Mouse (Mus musculus) intestine, embryonic 16.5 days (tissue): ENCODE measurements at regions not wholly inside any gene's neighbourhood (a gene's known extent, or its start where the extent isn't known, plus 50 kb on each side); places are given as distances from the start of the nearest gene placed in this dataset.

ENCODE experiments used
- ATAC-seq: fragments of 200-750 bp; cut with Nextera tagmentation; 2 replicates; pipeline ENCODE4 v1.8.0; 2017; ENCODE audit warnings: moderate TSS enrichment, moderate library complexity
- H3K27ac ChIP-seq: fragments of 300-500 bp; sonication (generic); 2 replicates; pipeline ENCODE4 v1.5.1; 2014; ENCODE audit warnings: mild to moderate bottlenecking, low read length
- H3K27me3 ChIP-seq: fragments of 300-500 bp; sonication (generic); replicated peaks from 2 replicates; pipeline ENCODE4 v1.6.1; 2014; ENCODE audit warnings: low read length, control low read depth, mixed read lengths; ENCODE audit not compliant: control insufficient read depth, insufficient read depth
- H3K36me3 ChIP-seq: fragments of 300-500 bp; sonication (generic); 2 replicates; pipeline ENCODE4 v1.6.1; 2014; ENCODE audit warnings: low read length, control low read depth; ENCODE audit not compliant: control insufficient read depth, insufficient read depth
- H3K4me1 ChIP-seq: fragments of 300-500 bp; sonication (generic); 2 replicates; pipeline ENCODE4 v1.6.1; 2014; ENCODE audit warnings: low read length, control low read depth, mixed read lengths; ENCODE audit not compliant: control insufficient read depth, insufficient read depth
- H3K4me2 ChIP-seq: fragments of 300-500 bp; sonication (generic); 2 replicates; pipeline ENCODE4 v1.6.1; 2014; ENCODE audit warnings: low read depth, low read length, control low read depth
- H3K4me3 ChIP-seq: fragments of 300-500 bp; sonication (generic); 2 replicates; pipeline ENCODE4 v1.5.1; 2014; ENCODE audit warnings: mild to moderate bottlenecking, low read length
- H3K9ac ChIP-seq: fragments of 300-500 bp; sonication (generic); 2 replicates; pipeline ENCODE4 v1.6.1; 2014; ENCODE audit warnings: low read depth, low read length
- H3K9me3 ChIP-seq: fragments of 300-500 bp; sonication (generic); 2 replicates; pipeline ENCODE4 v1.6.1; 2016; ENCODE audit warnings: low read length, control low read depth; ENCODE audit not compliant: control insufficient read depth
- WGBS: fragments of 180-500 bp; shearing (Covaris S2); extraction: QIAGEN DNeasy Blood & Tissue Kit; methylation state at CpG from one replicate; pipeline ENCODE4 v1.1.7; 2014; 5-methylcytosine and 5-hydroxymethylcytosine counted together

DNA sequence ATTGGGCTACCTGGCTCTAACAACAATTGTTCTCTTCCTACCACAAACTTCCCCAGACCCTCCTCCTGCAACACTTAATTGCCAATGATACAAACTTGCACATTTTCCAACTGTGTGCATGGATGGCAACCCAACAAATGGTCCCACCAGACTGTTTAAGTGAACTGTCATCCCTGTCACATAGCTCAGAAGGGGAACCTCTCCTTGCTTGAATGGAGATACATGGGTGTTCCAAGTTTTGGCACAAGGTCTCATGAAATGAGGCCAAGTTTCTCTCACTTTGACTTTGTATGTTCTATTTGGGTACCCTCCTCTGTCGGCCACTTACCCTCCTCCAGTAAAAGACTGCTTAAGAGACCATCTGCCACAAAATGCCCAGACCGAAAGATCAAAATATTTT lies 507.2 kb upstream of the Nr3c2 start:
- no peak overlapping the region for H3K9ac ChIP-seq
- H3K27ac ChIP-seq: no peak overlapping the region
- no peaks in the 10 kb centered on the region for H3K4me1 ChIP-seq
- no peak overlapping the region for H3K4me2 ChIP-seq
- WGBS: 93% methylated on average over 2 of the region's 2 CpGs
- H3K27me3 ChIP-seq: no peaks in the 10 kb centered on the region
- no peaks in the 10 kb centered on the region for H3K36me3 ChIP-seq
- ATAC-seq: no peak
- no peaks in the 10 kb centered on the region for H3K9me3 ChIP-seq
- H3K4me3 ChIP-seq: no peak overlapping the region

DNA sequence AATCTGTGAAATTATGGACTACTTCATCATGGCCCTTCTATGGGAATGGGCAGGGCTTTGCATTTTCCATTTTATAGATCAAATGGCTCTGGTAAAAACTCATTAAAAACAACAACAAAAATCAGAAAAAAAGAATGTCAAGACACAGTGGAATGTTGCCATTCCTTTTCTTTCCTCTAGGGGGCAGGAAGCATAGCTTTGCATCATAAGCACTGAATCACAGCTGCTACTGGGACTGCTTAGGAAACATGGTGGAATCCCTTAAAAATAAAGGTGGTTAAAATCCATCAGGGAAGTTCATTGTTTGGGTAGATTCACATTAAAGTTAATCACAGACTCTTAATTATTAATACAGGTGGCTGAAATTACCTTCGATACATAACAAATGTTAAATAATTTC lies 476.8 kb upstream of the Nr3c2 start:
- no peaks in the 10 kb centered on the region for H3K27me3 ChIP-seq
- H3K9me3 ChIP-seq: no peaks in the 10 kb centered on the region
- 100% methylated on average over 1 of the region's 1 CpGs for WGBS
- H3K9ac ChIP-seq: no peak overlapping the region
- H3K27ac ChIP-seq: no peak overlapping the region
- no peaks in the 10 kb centered on the region for H3K4me1 ChIP-seq
- H3K4me3 ChIP-seq: no peak overlapping the region
- no peak for ATAC-seq
- no peaks in the 10 kb centered on the region for H3K36me3 ChIP-seq
- no peak overlapping the region for H3K4me2 ChIP-seq

GRCm38 (mm10) chr8:76422861-76423532 lies 476.2 kb upstream of the Nr3c2 start:
- H3K36me3 ChIP-seq: no peaks in the 10 kb centered on the region
- H3K9me3 ChIP-seq: no peaks in the 10 kb centered on the region
- ATAC-seq: no peak
- H3K4me1 ChIP-seq: no peaks in the 10 kb centered on the region
- WGBS: 85% methylated on average over 7 of the region's 7 CpGs
- no peak overlapping the region for H3K27ac ChIP-seq
- no peaks in the 10 kb centered on the region for H3K27me3 ChIP-seq
- no peak overlapping the region for H3K4me3 ChIP-seq
- H3K9ac ChIP-seq: no peak overlapping the region
- no peak overlapping the region for H3K4me2 ChIP-seq

GRCm38 (mm10) chr8:76429818-76430217 lies 469.4 kb upstream of the Nr3c2 start:
- Histone ChIP-seq H3K36me3 (no peaks in the 10 kb centered on the region), H3K4me1 (no peaks in the 10 kb centered on the region), H3K27me3 (no peaks in the 10 kb centered on the region), H3K4me3 (no peak overlapping the region), H3K4me2 (no peak overlapping the region), H3K9ac (no peak overlapping the region), H3K9me3 (no peaks in the 10 kb centered on the region), H3K27ac (no peak overlapping the region)
- WGBS: 88% methylated on average over 3 of the region's 3 CpGs
- no peak for ATAC-seq

GRCm38 (mm10) chr8:76432813-76433212 lies 466.4 kb upstream of the Nr3c2 start:
- H3K9me3 ChIP-seq: no peaks in the 10 kb centered on the region
- H3K4me3 ChIP-seq: no peak overlapping the region
- H3K4me1 ChIP-seq: no peaks in the 10 kb centered on the region
- ATAC-seq: no peak
- H3K27me3 ChIP-seq: no peaks in the 10 kb centered on the region
- H3K27ac ChIP-seq: no peak overlapping the region
- no peak overlapping the region for H3K4me2 ChIP-seq
- no peak overlapping the region for H3K9ac ChIP-seq
- no peaks in the 10 kb centered on the region for H3K36me3 ChIP-seq

DNA sequence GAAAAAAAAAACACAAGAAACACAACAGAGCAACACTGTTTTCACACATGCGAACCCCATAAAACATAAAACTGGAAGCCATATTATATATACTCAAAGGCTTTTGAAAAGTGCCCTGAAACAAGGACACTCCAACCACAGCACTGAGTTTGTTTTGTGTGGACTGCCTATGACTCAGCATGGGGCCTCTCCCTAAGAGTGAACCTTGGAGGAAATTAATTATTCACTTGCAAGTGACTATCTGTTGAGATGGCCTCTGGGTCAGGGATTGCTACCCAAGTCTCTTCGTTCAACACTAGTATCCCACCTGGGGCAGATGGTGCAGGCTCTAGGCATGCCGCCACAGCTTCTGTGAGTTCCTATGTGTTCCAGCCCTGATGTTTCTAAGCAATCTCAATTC lies 461.3 kb upstream of the Nr3c2 start:
- Histone ChIP-seq H3K4me2 (no peak overlapping the region), H3K9me3 (no peaks in the 10 kb centered on the region), H3K36me3 (no peaks in the 10 kb centered on the region), H3K4me1 (no peaks in the 10 kb centered on the region), H3K9ac (no peak overlapping the region), H3K27me3 (no peaks in the 10 kb centered on the region), H3K4me3 (no peak overlapping the region), H3K27ac (no peak overlapping the region)
- WGBS: 79% methylated on average over 3 of the region's 3 CpGs
- peak; percentile 62 for ATAC-seq

DNA sequence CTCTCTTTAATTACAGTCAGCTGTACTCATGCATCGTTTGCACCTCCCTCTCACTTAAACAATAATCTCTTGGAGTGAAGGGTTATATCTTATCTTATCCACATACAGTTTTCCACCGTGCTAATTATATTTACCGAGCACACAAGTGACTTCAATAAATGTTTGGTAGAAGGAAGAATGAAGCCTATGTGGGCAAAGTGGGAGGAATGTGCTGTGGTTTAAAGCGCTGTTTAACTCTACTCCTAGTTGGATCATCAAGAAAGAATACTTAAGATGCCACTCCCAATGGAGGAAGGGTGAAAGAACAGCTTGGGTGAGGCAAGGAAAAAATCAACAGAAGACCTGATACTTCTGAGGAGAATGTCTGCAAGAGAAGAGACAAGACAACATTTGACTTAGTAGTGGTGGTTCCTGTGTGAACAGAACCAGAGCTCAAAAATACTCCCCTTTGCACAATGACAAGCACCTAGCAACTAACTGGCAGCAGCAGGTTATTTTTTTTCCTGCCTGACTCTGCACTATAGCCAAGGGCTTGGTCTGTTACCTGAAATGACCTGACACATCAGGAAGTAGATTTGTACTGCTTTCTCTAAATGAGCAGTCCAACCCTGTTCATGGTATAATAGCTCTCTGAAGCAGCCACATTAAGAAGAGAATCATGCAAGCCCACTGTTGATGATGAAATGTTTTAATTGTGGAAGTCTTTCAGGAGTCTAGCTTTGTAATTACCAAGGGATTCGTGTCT lies 424.6 kb upstream of the Nr3c2 start:
- no peaks in the 10 kb centered on the region for H3K4me1 ChIP-seq
- no peaks in the 10 kb centered on the region for H3K36me3 ChIP-seq
- H3K4me3 ChIP-seq: no peak overlapping the region
- H3K9me3 ChIP-seq: no peaks in the 10 kb centered on the region
- no peak overlapping the region for H3K4me2 ChIP-seq
- no peaks in the 10 kb centered on the region for H3K27me3 ChIP-seq
- H3K27ac ChIP-seq: no peak overlapping the region
- ATAC-seq: peak; percentile 83
- 63% methylated on average over 5 of the region's 5 CpGs for WGBS
- no peak overlapping the region for H3K9ac ChIP-seq

DNA sequence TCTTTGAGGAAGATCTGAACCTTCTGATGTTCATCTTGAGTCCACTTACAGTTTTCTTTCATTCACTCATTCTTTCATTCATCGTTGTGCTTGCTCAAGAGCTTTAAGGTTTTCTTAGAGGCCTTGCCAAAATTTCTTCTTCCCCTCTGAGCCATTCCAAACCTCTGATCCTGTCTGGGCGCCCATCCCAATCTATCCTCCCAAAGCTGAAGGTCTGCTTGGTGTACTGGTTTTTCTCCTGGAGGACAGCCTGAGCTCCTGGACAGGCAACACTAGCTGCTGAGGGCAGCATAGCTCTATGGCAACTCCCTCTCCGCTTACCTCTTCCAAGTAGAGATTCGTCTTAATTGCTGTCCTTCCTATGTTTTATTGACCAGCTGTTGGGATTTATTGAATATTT lies 420.3 kb upstream of the Nr3c2 start:
- ATAC-seq: no peak
- Histone ChIP-seq H3K9me3 (no peaks in the 10 kb centered on the region), H3K4me3 (no peak overlapping the region), H3K27me3 (no peaks in the 10 kb centered on the region), H3K9ac (no peak overlapping the region), H3K4me2 (no peak overlapping the region), H3K36me3 (no peaks in the 10 kb centered on the region), H3K27ac (no peak overlapping the region), H3K4me1 (no peaks in the 10 kb centered on the region)
- WGBS: 74% methylated on average over 4 of the region's 4 CpGs

GRCm38 (mm10) chr8:76503621-76504020 lies 395.6 kb upstream of the Nr3c2 start:
- 90% methylated on average over 1 of the region's 1 CpGs for WGBS
- Histone ChIP-seq H3K36me3 (no peaks in the 10 kb centered on the region), H3K27me3 (no peaks in the 10 kb centered on the region), H3K4me1 (no peaks in the 10 kb centered on the region), H3K9me3 (no peaks in the 10 kb centered on the region), H3K4me2 (no peak overlapping the region), H3K4me3 (no peak overlapping the region), H3K9ac (no peak overlapping the region), H3K27ac (no peak overlapping the region)
- no peak for ATAC-seq

- peak; percentile 99 for ATAC-seq
- Histone ChIP-seq H3K4me2 (no peak overlapping the region), H3K4me3 (no peak overlapping the region), H3K27me3 (no peaks in the 10 kb centered on the region), H3K27ac (no peak overlapping the region), H3K9me3 (no peaks in the 10 kb centered on the region), H3K4me1 (no peaks in the 10 kb centered on the region), H3K9ac (no peak overlapping the region), H3K36me3 (no peaks in the 10 kb centered on the region)
- WGBS: 63% methylated on average over 3 of the region's 3 CpGs
Observed at GRCm38 (mm10) chr8:76507247-76507646, 392.0 kb upstream of the Nr3c2 start.
